Mouse (Mus musculus): ENCODE data around the gene Sap30bp. TPM values are rescaled to one million over a fixed set of nuclear protein-coding genes. Genes with fewer than 3 reads are reported as not detected.

Sap30bp gene
- polyA plus RNA-seq, 1 experiment = 24.5 TPM

DNA sequence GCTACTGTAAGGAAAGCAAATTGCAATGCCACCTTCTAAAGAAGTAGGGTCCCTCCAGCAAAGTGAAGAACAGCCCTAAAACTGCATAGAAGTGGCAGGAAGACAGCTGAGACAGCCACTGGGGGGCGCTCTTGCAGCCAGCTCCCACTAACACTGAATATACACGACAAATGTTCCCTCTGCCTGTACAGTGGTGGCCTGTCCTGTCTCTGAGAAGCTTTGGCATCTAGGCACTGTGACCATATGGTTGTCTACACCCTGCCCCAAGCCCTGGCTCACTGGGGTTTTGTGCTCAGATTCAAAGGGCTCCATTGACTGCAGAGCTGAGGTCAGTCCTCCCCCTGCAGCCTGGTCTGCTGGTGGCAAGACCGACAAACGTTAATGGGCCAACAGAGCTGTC, 34.2 kb upstream of the Sap30bp start:
- Histone ChIP-seq H3K4me3 (ENCODE audit: insufficient read depth, low read length) (no peak overlapping the region), H3K4me1 (ENCODE audit: control insufficient read depth, insufficient read depth, low read length) (peaks cover 24% of the 10 kb centered on the region), H3K27ac (ENCODE audit: insufficient read depth, low read depth, low read length) (no peak overlapping the region)
- TF ChIP-seq CTCF (IDR thresholded peaks at IDR 0.05; ENCODE audit: low read depth, low read length) (peak; percentile 96), POLR2A (IDR thresholded peaks at IDR 0.05; ENCODE audit: borderline replicate concordance, low read depth, low read length) (no peak)

- Histone ChIP-seq H3K4me1 (ENCODE audit: control insufficient read depth, insufficient read depth, low read length) (peaks cover 32% of the 10 kb centered on the region), H3K4me3 (ENCODE audit: insufficient read depth, low read length) (no peak within 1 kb of the TSS), H3K27ac (ENCODE audit: insufficient read depth, low read depth, low read length) (no peak within 1 kb of the TSS)
- TF ChIP-seq POLR2A (IDR thresholded peaks at IDR 0.05; ENCODE audit: borderline replicate concordance, low read depth, low read length) = no peak
Observed at GRCm38 (mm10) chr11:115899486-115900266, 33.4 kb upstream of the Sap30bp start, which contains the start of gene Smim5. Gene Smim5, plus strand, starts transcription at chr11:115899966.

GRCm38 (mm10) chr11:115900561-115901337, 32.3 kb upstream of the Sap30bp start:
- Histone ChIP-seq H3K27ac (ENCODE audit: insufficient read depth, low read depth, low read length) (no peak overlapping the region), H3K4me3 (ENCODE audit: insufficient read depth, low read length) (no peak overlapping the region), H3K4me1 (ENCODE audit: control insufficient read depth, insufficient read depth, low read length) (peaks cover 33% of the 10 kb centered on the region)
- TF ChIP-seq POLR2A (IDR thresholded peaks at IDR 0.05; ENCODE audit: borderline replicate concordance, low read depth, low read length) (no peak), CTCF (IDR thresholded peaks at IDR 0.05; ENCODE audit: low read depth, low read length) (no peak)

DNA sequence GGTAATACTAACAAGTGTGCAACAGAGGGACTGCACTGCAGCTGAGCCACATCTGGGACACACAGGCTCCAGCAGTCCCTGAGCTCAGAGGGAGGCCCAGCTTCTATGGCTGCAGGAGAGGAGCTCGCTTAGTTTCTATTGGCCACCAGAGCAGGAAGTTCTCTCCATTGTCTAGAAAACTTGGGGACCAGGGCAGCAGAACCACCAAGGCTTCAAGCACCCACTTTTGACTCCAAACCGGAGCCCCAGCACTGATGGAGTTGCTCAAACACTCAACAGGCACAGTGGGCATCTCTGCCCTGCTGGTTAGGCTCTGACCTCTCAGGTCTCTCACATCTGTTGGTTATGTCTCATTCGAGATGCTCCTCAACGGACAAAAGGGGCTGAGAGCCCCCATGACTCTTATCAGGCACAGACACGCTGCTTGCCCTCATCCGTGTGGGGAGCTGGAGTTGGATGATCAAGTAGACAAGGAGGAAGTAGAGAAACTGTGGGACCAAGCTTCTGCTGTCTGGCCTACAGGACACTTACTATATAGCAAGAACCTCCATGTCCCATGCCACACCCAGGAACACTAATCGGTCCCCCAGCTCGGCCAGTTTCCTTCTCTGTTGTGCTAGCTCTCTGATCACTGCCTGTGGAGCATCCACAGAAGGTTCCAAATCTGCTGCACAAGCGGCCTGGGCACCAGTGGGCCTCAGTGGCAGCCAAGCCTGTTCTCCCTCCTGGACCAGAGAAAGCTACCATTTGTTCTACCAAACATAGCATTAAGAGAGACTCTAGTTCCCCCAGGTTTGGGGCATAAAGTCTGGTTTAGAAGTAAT, 31.5 kb upstream of the Sap30bp start:
- Histone ChIP-seq H3K4me1 (ENCODE audit: control insufficient read depth, insufficient read depth, low read length) (peaks cover 33% of the 10 kb centered on the region), H3K27ac (ENCODE audit: insufficient read depth, low read depth, low read length) (no peak overlapping the region), H3K4me3 (ENCODE audit: insufficient read depth, low read length) (no peak overlapping the region)
- TF ChIP-seq CTCF (IDR thresholded peaks at IDR 0.05; ENCODE audit: low read depth, low read length) = no peak
- TF ChIP-seq POLR2A (IDR thresholded peaks at IDR 0.05; ENCODE audit: borderline replicate concordance, low read depth, low read length) = no peak

DNA sequence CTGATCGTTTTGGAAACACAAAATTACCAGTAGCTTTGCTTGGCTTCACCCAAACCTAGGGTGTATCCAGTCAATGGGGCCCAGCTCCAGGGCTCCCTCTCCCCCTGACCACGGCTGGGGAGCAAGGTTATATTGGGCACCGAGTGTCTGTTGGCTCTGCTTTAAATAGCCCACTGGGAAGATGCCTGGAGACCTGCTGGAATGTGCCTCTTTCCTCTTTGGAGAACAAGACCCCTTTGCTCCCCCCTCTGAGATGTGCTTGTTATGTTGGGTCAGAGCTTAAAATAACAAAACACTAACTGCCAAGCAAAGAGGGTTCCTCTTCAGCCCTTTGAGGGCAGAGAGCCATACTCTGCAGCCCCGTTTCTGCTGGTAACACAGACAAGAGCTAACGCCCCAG, 30.9 kb upstream of the Sap30bp start:
- H3K4me1 ChIP-seq (ENCODE audit: control insufficient read depth, insufficient read depth, low read length) = peaks cover 33% of the 10 kb centered on the region
- H3K4me3 ChIP-seq (ENCODE audit: insufficient read depth, low read length) = no peak overlapping the region
- H3K27ac ChIP-seq (ENCODE audit: insufficient read depth, low read depth, low read length) = peak overlapping the region; percentile 71
- TF ChIP-seq POLR2A (IDR thresholded peaks at IDR 0.05; ENCODE audit: borderline replicate concordance, low read depth, low read length) (no peak), CTCF (IDR thresholded peaks at IDR 0.05; ENCODE audit: low read depth, low read length) (no peak)

DNA sequence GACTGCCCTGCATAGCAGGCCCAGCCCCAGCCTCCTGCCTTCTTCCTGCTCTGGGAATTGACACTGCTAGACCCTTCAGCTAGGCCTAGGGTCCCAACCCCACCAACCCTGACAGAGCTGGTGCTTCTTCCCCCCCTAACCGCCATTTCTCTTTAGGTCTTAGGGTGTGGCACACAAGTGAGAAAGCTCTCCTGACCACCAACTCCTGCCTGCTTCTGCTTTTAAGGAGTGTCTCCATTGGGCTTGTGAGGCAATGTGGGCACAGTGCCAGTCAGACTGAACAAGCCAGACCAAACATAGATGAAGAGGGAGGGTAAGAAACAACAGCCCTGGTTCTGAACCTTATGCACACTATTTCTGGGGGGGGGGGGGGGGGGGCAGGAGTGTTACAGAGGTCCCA, 30.3 kb upstream of the Sap30bp start:
- TF ChIP-seq CTCF (IDR thresholded peaks at IDR 0.05; ENCODE audit: low read depth, low read length) = no peak
- no peak for TF ChIP-seq POLR2A (IDR thresholded peaks at IDR 0.05; ENCODE audit: borderline replicate concordance, low read depth, low read length)
- peak overlapping the region; percentile 85 for H3K27ac ChIP-seq (ENCODE audit: insufficient read depth, low read depth, low read length)
- H3K4me3 ChIP-seq (ENCODE audit: insufficient read depth, low read length) = no peak overlapping the region
- peaks cover 33% of the 10 kb centered on the region for H3K4me1 ChIP-seq (ENCODE audit: control insufficient read depth, insufficient read depth, low read length)

DNA sequence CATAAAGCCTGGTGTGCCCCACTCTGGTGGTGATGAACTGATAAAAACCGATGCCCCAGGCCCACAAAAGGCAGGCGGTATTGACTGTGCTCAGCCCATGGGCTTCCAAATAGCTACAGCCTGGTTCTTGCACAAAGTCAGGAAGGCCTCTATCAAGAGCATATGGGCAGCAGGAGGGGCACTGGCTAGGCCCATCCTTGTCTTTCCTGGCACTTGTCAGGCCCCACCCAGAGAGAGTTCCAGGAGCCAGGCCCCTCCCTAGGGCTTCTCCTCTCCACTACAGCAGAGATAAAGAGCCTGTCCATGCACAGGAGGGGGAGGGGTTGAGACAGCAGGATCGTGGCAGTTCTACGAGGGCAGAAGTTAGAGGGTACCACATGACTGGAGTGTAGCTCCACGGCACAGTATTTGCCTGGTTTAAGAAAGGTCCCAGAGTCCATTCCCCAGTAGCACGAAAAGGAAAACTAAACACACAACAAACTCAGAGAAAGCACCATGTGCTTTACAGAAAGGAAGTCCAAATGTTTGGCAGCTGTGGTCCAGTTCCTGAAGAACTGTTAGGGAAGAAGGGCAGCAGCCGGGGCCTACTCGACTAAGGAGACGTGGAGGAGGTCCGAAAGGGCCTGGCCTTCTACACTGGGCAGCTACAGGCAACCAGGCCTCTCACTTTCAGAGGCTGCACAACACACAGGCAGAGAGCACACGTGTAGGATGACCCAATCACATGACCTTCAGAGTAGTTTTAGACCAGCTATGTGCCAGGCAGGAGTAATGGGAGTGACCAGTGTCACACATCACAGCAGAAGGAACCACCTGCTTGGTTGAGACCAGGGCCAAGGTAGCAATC, 29.5 kb upstream of the Sap30bp start:
- Histone ChIP-seq H3K27ac (ENCODE audit: insufficient read depth, low read depth, low read length) (peak overlapping the region; percentile 85), H3K4me1 (ENCODE audit: control insufficient read depth, insufficient read depth, low read length) (peaks cover 33% of the 10 kb centered on the region), H3K4me3 (ENCODE audit: insufficient read depth, low read length) (no peak overlapping the region)
- TF ChIP-seq CTCF (IDR thresholded peaks at IDR 0.05; ENCODE audit: low read depth, low read length) (no peak), POLR2A (IDR thresholded peaks at IDR 0.05; ENCODE audit: borderline replicate concordance, low read depth, low read length) (no peak)

DNA sequence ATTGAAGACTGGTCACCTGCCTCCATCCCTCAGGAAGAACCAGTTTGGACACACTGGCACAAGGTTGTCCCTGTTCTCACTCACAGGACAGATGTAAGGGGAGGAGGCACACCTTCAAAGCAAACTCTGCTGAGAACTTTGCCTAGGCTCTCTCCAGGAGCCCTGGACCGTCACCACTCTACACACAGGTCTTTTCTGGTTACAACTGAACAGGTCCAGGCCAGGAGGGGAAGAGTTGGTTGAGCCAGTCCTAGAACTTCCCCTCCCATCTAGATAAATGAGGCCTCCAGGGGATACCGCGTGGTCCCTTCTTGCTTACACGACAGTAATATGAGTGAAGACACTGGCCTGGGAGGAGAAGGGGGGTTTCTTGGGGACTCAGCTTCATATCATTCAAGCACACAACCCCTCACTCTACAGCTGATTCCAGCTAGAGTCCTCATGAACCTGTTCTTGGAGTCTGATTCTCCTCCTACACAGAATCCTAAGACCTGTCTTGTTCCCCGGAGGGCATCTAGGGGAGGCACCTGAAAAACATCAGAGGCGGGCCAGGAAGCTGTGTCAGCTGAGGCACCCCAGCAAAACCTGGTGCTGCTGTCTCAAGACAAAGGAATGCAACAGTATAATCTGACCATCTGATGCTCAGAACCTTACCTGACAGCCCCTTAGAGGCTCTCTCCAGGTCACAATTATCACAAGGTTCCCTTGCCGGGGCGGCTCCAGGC, 28.7 kb upstream of the Sap30bp start:
- no peak overlapping the region for H3K4me3 ChIP-seq (ENCODE audit: insufficient read depth, low read length)
- H3K27ac ChIP-seq (ENCODE audit: insufficient read depth, low read depth, low read length) = peak overlapping the region; percentile 85
- peaks cover 33% of the 10 kb centered on the region for H3K4me1 ChIP-seq (ENCODE audit: control insufficient read depth, insufficient read depth, low read length)
- no peak for TF ChIP-seq POLR2A (IDR thresholded peaks at IDR 0.05; ENCODE audit: borderline replicate concordance, low read depth, low read length)
- TF ChIP-seq CTCF (IDR thresholded peaks at IDR 0.05; ENCODE audit: low read depth, low read length) = no peak
